Mouse (Mus musculus): ENCODE data around the gene Rgs14. TPM values are rescaled to one million over a fixed set of nuclear protein-coding genes. Genes with fewer than 3 reads are reported as not detected.

Rgs14 gene
- polyA plus RNA-seq, 1 experiment, result 0.46 TPM

DNA sequence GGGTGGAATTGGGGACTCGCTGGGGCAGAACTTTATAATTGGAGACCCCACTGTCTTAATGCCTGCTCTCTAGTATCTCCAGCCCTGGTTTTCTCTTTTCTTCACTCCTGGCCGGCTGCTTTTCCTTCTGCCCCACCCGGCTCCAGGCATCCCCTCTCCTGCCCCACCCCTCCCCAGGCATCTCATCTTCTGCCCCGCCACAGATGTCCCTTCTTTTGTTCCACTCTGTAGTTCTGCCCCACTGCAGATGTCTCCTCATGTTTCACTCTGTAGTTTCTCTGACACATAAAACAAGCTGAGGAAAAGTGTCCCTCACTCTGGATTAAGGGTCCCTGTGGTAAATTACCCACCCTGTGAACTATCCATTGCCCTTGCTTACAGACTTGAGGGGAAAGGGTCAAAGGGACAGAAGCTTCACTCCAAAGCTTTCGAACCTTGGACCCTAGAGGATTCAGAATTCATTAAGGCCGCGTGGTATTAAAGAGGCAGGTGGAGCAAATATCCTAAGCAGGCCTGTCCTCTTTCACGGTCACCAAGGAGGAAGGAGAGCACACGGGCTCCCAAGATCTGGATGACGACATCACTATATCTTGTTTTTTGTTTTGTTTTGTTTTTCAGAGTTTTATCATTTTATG is 32.1 kb upstream of the Rgs14 start:
- TF ChIP-seq POLR2A (IDR thresholded peaks at IDR 0.05; ENCODE audit: borderline replicate concordance, insufficient read depth, low read length) (no peak), CTCF (IDR thresholded peaks at IDR 0.05; ENCODE audit: borderline replicate concordance, insufficient read depth, low read depth, low read length) (no peak)
- H3K4me3 ChIP-seq (replicated peaks; ENCODE audit: insufficient read depth, low read depth, low read length), result no peak overlapping the region
- no peak for DNase-seq
- WGBS, result 57% methylated on average over 10 of the region's 10 CpGs
- H3K27ac ChIP-seq (ENCODE audit: insufficient read depth, low read length), result no peak overlapping the region
- H3K27me3 ChIP-seq (ENCODE audit: control insufficient read depth, insufficient read depth, low read length), result no peaks in the 10 kb centered on the region
- H3K4me1 ChIP-seq (ENCODE audit: control insufficient read depth, insufficient read depth, low read length), result peaks cover 3% of the 10 kb centered on the region; the same call in 1 of the 2 replicates

DNA sequence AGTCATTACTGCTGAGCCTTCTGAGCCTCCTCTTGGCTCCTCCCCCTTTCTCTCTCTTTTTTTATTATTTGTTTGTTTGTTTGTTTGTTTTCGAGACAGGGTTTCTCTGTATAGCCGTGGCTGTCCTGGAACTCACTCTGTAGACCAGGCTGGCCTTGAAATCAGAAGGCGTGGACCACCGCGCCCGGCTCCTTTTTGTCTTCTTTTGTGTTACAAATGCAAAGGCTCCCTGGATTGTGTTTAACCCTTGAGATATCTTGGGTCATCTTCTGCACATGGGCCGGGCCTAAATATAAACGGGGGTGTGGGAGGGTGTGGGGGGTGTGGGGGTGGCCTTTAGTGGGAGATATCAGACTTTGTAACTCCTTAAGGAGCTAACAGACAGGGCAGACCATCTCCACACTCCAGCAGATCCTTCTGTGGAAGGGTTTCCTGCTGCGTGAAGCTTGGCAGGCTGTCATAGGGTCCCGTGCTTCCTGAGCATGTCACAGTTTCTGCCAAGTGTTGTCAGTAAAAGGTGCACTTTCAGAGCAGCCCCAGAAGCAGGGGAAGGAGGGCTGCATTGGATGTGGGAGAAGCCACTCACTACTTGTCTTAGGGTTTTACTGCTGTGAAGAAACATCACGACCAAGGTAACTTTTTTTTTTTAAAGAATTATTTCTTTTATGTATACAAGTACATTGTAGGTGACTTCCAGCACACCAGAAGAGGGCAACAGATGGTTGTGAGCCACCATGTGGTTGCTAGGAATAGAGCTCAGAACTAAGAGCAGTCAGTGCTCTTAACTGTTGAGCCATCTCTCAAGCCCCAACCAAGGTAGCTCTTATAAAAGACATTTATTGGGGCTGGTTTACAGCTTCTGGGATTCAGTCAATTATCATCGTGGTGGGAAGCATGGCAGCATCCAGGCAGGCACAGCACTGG is 31.1 kb upstream of the Rgs14 start:
- H3K4me3 ChIP-seq (replicated peaks; ENCODE audit: insufficient read depth, low read depth, low read length), result no peak overlapping the region
- DNase-seq, result no peak
- H3K27me3 ChIP-seq (ENCODE audit: control insufficient read depth, insufficient read depth, low read length), result no peaks in the 10 kb centered on the region
- no peak overlapping the region for H3K27ac ChIP-seq (ENCODE audit: insufficient read depth, low read length)
- no peak for TF ChIP-seq POLR2A (IDR thresholded peaks at IDR 0.05; ENCODE audit: borderline replicate concordance, insufficient read depth, low read length)
- no peak for TF ChIP-seq CTCF (IDR thresholded peaks at IDR 0.05; ENCODE audit: borderline replicate concordance, insufficient read depth, low read depth, low read length)
- peaks cover 3% of the 10 kb centered on the region; the same call in 1 of the 2 replicates for H3K4me1 ChIP-seq (ENCODE audit: control insufficient read depth, insufficient read depth, low read length)
- 25% methylated on average over 12 of the region's 12 CpGs for WGBS

DNA sequence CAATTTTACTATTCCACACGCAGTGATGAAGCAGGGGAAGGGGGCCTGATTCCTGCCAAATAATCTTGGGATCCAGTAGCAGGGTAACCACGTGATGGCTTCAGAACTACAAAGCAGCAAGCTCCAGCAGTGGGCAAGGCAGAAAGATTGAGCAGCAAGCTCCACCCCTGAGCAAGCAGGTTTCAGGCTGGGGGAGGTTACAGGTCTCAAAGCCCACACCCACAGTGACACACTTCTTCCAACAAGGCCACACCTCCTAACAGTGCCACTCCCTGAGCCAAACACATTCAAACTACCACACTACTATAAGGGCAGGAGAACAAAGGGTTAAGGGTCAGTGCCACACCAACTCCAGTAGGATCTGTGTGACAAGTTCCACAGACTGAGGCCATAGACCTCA is 30.3 kb upstream of the Rgs14 start:
- whole genome bisulfite sequencing, result 9% methylated on average over 2 of the region's 2 CpGs
- Histone ChIP-seq H3K27me3 (ENCODE audit: control insufficient read depth, insufficient read depth, low read length) (no peaks in the 10 kb centered on the region), H3K4me3 (replicated peaks; ENCODE audit: insufficient read depth, low read depth, low read length) (no peak overlapping the region), H3K4me1 (ENCODE audit: control insufficient read depth, insufficient read depth, low read length) (peaks cover 3% of the 10 kb centered on the region; the same call in 1 of the 2 replicates), H3K27ac (ENCODE audit: insufficient read depth, low read length) (no peak overlapping the region)
- no peak for DNase-seq
- no peak for TF ChIP-seq CTCF (IDR thresholded peaks at IDR 0.05; ENCODE audit: borderline replicate concordance, insufficient read depth, low read depth, low read length)
- no peak for TF ChIP-seq POLR2A (IDR thresholded peaks at IDR 0.05; ENCODE audit: borderline replicate concordance, insufficient read depth, low read length)

DNA sequence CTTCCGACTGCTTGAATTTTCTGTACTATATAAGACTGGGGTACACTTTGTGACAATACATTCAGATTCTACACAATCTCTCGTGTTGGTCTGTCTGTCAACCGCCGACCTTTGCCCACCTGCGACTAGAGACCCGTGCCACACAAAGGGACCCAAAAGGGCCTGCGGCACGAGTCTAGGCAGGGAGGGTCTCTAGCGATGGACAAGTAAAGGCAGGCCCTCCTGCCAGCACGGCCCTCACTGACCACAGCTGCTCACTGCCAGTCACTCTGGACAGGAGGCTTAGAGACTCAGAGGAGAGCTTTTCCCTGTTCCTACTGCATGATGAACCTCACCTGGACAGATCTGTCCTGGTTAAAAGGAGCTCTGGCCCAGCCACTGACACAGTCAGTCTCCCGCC is 27.1 kb upstream of the Rgs14 start:
- no peak for DNase-seq
- no peaks in the 10 kb centered on the region for H3K27me3 ChIP-seq (ENCODE audit: control insufficient read depth, insufficient read depth, low read length)
- TF ChIP-seq POLR2A (IDR thresholded peaks at IDR 0.05; ENCODE audit: borderline replicate concordance, insufficient read depth, low read length) (no peak), CTCF (IDR thresholded peaks at IDR 0.05; ENCODE audit: borderline replicate concordance, insufficient read depth, low read depth, low read length) (no peak)
- H3K4me3 ChIP-seq (replicated peaks; ENCODE audit: insufficient read depth, low read depth, low read length), result no peak overlapping the region
- WGBS, result 45% methylated on average over 11 of the region's 11 CpGs
- H3K27ac ChIP-seq (ENCODE audit: insufficient read depth, low read length), result no peak overlapping the region
- peaks cover 3% of the 10 kb centered on the region; the same call in 1 of the 2 replicates for H3K4me1 ChIP-seq (ENCODE audit: control insufficient read depth, insufficient read depth, low read length)

DNA sequence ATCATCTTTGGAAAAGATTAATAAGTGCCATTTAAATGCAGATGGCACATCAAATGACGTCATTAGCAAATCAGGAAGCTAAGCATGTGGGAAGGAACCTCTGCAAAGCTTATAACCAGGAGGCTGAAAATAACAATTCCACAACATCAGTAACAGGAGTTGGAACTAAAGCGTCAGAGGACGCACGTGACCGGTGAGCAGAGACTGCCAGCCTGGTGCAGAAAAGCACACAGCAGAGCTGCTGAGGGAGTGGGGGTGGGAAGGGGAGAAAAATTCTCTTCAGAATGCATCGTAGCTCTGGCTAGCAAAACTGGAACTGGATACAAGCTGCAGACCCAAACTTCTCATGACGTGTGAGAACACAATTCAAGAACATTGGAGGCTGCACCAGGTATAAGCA is 25.2 kb upstream of the Rgs14 start:
- H3K4me3 ChIP-seq (replicated peaks; ENCODE audit: insufficient read depth, low read depth, low read length), result no peak overlapping the region
- no peaks in the 10 kb centered on the region for H3K27me3 ChIP-seq (ENCODE audit: control insufficient read depth, insufficient read depth, low read length)
- TF ChIP-seq POLR2A (IDR thresholded peaks at IDR 0.05; ENCODE audit: borderline replicate concordance, insufficient read depth, low read length) (no peak), CTCF (IDR thresholded peaks at IDR 0.05; ENCODE audit: borderline replicate concordance, insufficient read depth, low read depth, low read length) (no peak)
- WGBS, result 89% methylated on average over 7 of the region's 7 CpGs
- H3K27ac ChIP-seq (ENCODE audit: insufficient read depth, low read length), result no peak overlapping the region
- DNase-seq, result no peak
- H3K4me1 ChIP-seq (ENCODE audit: control insufficient read depth, insufficient read depth, low read length), result no peaks in the 10 kb centered on the region

DNA sequence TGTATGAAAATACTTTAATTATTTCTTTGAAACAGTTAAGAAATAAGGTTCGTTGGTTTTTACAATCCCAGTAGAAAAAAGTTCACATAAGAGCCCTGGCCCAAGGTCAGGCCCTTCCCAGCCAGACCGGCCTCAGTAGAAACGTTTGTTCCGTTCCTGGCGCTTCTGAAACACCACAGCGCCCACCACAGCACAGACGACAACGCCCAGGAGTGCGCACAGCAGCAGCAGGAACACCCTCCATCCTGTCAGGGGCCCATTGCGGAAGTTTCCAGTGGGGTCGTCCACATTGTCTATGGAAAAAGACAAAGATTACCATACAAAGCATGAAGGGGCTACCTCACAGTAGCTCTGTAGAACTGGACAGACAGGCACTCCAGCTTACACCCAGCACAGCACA is 22.8 kb upstream of the Rgs14 start:
- Histone ChIP-seq H3K27ac (ENCODE audit: insufficient read depth, low read length) (no peak overlapping the region), H3K27me3 (ENCODE audit: control insufficient read depth, insufficient read depth, low read length) (no peaks in the 10 kb centered on the region), H3K4me3 (replicated peaks; ENCODE audit: insufficient read depth, low read depth, low read length) (no peak overlapping the region), H3K4me1 (ENCODE audit: control insufficient read depth, insufficient read depth, low read length) (no peaks in the 10 kb centered on the region)
- WGBS, result 80% methylated on average over 11 of the region's 11 CpGs
- TF ChIP-seq POLR2A (IDR thresholded peaks at IDR 0.05; ENCODE audit: borderline replicate concordance, insufficient read depth, low read length), result no peak
- TF ChIP-seq CTCF (IDR thresholded peaks at IDR 0.05; ENCODE audit: borderline replicate concordance, insufficient read depth, low read depth, low read length), result no peak
- no peak for DNase-seq

DNA sequence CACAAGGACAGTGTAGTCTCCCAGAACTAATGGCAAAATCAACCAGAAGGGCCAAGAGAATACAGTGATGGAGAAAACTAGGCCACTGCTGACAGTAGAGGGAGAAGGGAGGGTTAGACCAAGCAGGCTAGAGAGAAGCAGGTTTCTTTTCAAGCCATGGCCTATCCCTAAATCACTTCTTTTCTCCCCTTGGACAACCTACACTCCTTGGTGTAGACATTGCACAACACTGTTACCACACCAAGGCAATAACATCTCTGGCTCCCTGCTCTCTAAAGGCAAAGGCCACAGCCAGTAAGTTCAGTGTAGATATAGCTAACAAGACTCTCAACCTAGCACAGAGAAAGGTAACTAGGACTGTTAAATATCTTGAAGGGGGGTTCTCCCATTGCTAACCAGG is 8.4 kb upstream of the Rgs14 start:
- Histone ChIP-seq H3K4me3 (replicated peaks; ENCODE audit: insufficient read depth, low read depth, low read length) (no peak overlapping the region), H3K27ac (ENCODE audit: insufficient read depth, low read length) (no peak overlapping the region), H3K4me1 (ENCODE audit: control insufficient read depth, insufficient read depth, low read length) (peaks cover 5% of the 10 kb centered on the region), H3K27me3 (ENCODE audit: control insufficient read depth, insufficient read depth, low read length) (no peaks in the 10 kb centered on the region)
- no peak for DNase-seq
- TF ChIP-seq POLR2A (IDR thresholded peaks at IDR 0.05; ENCODE audit: borderline replicate concordance, insufficient read depth, low read length), result no peak
- no peak for TF ChIP-seq CTCF (IDR thresholded peaks at IDR 0.05; ENCODE audit: borderline replicate concordance, insufficient read depth, low read depth, low read length)

Measured in cerebellum, adult 2 months (tissue).